Mouse (Mus musculus) ES-E14 (cell line): ENCODE results near the gene 9130213A22Rik. TPM values are rescaled to one million over a fixed set of nuclear protein-coding genes. Genes with fewer than 3 reads are reported as not detected.
A peak's percentile ranks its signal among the peaks of the same experiment; 100 is the strongest.

ENCODE experiments used
- DNase-seq: peaks from one replicate; pipeline ENCODE4 v3.0.0-alpha.2; 2013; ENCODE audit warnings: low read depth, low spot score
- H3K27ac ChIP-seq: 2 replicates; pipeline ENCODE4 v1.5.1; 2012; ENCODE audit warnings: low read depth, mild to moderate bottlenecking, low read length, moderate library complexity, mixed read lengths; ENCODE audit not compliant: poor library complexity, insufficient read depth, severe bottlenecking
- H3K36me3 ChIP-seq: 2 replicates; pipeline ENCODE4 v1.6.1; 2012; ENCODE audit warnings: mild to moderate bottlenecking, low read length, moderate library complexity, mixed read lengths; ENCODE audit not compliant: control insufficient read depth, poor library complexity, insufficient read depth, severe bottlenecking
- H3K4me1 ChIP-seq, 2 experiments: fragments of 150-350 bp in 1 of 2; sonication (generic) in 1 of 2; 2 replicates each; pipeline ENCODE4 v1.6.1; 2012; ENCODE audit warnings: low read length in 2 of 2, mild to moderate bottlenecking in 1 of 2, mixed read lengths in 1 of 2; ENCODE audit not compliant: control insufficient read depth in 2 of 2, insufficient read depth in 2 of 2, poor library complexity in 1 of 2
- H3K4me3 ChIP-seq, 2 experiments: fragments of 150-350 bp in 1 of 2; sonication (generic) in 1 of 2; 2 replicates each; pipeline ENCODE4 v1.5.1; 2012; ENCODE audit warnings: low read length in 2 of 2, low read depth in 1 of 2, mild to moderate bottlenecking in 1 of 2, mixed read lengths in 1 of 2; ENCODE audit not compliant: insufficient read depth in 1 of 2, poor library complexity in 1 of 2, severe bottlenecking in 1 of 2
- H3K9ac ChIP-seq: 2 replicates; pipeline ENCODE4 v1.6.1; 2012; ENCODE audit warnings: low read depth, mild to moderate bottlenecking, low read length, mixed read lengths; ENCODE audit not compliant: poor library complexity, insufficient read depth, severe bottlenecking
- H3K9me3 ChIP-seq: fragments of 150-350 bp; sonication (generic); 2 replicates; pipeline ENCODE4 v1.6.1; 2012; ENCODE audit warnings: low read depth, mild to moderate bottlenecking, low read length; ENCODE audit not compliant: control insufficient read depth, insufficient read depth
- CHD2 ChIP-seq: IDR thresholded peaks from 2 replicates; pipeline ENCODE4 v1.6.1; 2014; ENCODE audit warnings: mild to moderate bottlenecking, low read depth, low read length, inconsistent platforms
- HCFC1 ChIP-seq: IDR thresholded peaks from 2 replicates; pipeline ENCODE4 v1.6.1; 2012; ENCODE audit warnings: low read length, inconsistent platforms, borderline replicate concordance; ENCODE audit not compliant: insufficient read depth
- MAFK ChIP-seq: IDR thresholded peaks from 2 replicates; pipeline ENCODE4 v1.6.1; 2014; ENCODE audit warnings: mild to moderate bottlenecking, low read depth, low read length, inconsistent platforms; ENCODE audit not compliant: insufficient read depth
- ZC3H11A ChIP-seq: IDR thresholded peaks from 2 replicates; pipeline ENCODE4 v1.6.1; 2012; ENCODE audit warnings: low read depth, mild to moderate bottlenecking, inconsistent platforms, low read length, borderline replicate concordance
- ZNF384 ChIP-seq: IDR thresholded peaks from 2 replicates; pipeline ENCODE4 v1.6.1; 2012; ENCODE audit warnings: low read depth, low read length, inconsistent platforms
- in situ Hi-C, 2 experiments: fragments of 600-800 bp; cut with MboI; formaldehyde crosslinking; loops; one replicate each; pipeline ENCODE4 v1.15.1; 2025; ENCODE audit warnings: low sequenced_read_pairs in 2 of 2, inconsistent platforms in 1 of 2; ENCODE audit not compliant: unreplicated experiment in 2 of 2
- total RNA-seq: library from RNA; depleted of rRNA; stranded (reverse); fragments of 300-350 nt; gene quantifications from 2 replicates; pipeline ENCODE4 v1.2.3, GENCODE M21; 2012

The 9130213A22Rik gene
- total RNA-seq, 1 experiment, result not detected

DNA sequence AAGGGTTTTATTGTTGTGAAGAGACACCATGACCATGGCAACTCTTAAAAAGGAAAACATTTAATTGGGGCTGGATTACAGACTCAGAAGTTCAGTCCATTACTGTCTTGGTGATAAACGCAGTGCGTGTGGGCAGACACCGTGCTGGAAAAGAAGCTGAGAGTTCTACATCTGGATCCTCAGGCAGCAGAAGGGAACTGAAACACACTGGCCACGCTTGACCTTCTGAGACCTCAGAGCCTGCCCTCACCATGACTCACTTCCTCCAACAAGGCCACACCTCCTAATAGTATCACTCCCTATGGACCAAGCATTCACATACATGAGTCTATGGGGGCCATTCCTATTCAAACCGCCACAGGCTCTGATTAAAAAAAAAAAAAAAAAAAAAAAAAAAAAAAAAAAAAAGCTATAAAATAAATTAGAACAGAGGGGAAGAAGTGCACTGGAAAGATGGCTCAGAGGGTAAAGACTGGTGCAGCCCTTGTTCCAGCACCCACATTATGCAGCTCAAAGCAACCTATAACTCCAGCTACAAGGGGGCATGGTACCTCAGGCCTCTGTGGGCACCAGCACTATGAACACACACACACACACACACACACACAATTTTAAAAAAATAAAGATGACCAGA lies 43.5 kb downstream of the 9130213A22Rik start:
- Histone ChIP-seq H3K27ac (no peak overlapping the region), H3K9me3 (no peaks in the 10 kb centered on the region), H3K4me1 (peaks cover 0 to 12% of the 10 kb centered on the region in 2 experiments; a peak in 2 of 4 replicates), H3K4me3 (0 out of 4 replicates have a peak overlapping the region, but pooled peaks of 1 of the 2 experiments have one; percentile 28), H3K9ac (no peak overlapping the region), H3K36me3 (no peaks in the 10 kb centered on the region)
- TF ChIP-seq CHD2 (no peak), MAFK (no peak), ZNF384 (no peak), ZC3H11A (no peak), HCFC1 (no peak)
- no peak for DNase-seq
- in situ Hi-C loops, result no loop called here

DNA sequence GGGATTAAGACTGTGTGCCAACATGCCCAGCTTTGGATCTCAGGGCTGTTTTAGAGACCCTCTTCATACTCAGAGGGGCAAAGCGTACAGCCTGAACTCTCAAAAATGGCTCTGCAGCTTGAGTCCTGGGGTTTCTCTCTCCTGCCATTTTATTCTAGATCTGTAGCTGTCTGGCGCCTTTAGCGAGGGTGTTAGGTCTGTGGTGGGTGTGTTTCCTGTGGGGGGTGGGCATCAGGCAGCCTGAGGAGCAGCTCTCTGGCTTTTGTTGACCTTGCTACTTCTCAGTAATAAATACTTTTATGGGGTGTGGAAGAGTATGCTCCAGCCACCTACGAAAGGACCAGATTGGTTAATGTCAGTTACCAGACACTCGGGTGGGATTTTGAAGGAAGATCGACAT lies 44.3 kb downstream of the 9130213A22Rik start:
- TF ChIP-seq HCFC1, result no peak
- no peak for TF ChIP-seq ZNF384
- TF ChIP-seq CHD2, result no peak
- no peak for TF ChIP-seq MAFK
- TF ChIP-seq ZC3H11A, result no peak
- Histone ChIP-seq H3K9ac (no peak overlapping the region), H3K4me3 (no peak overlapping the region), H3K4me1 (peaks cover 0 to 12% of the 10 kb centered on the region in 2 experiments; a peak in 2 of 4 replicates), H3K9me3 (no peaks in the 10 kb centered on the region), H3K27ac (no peak overlapping the region), H3K36me3 (no peaks in the 10 kb centered on the region)
- no peak for DNase-seq
- in situ Hi-C loops, result no loop called here

DNA sequence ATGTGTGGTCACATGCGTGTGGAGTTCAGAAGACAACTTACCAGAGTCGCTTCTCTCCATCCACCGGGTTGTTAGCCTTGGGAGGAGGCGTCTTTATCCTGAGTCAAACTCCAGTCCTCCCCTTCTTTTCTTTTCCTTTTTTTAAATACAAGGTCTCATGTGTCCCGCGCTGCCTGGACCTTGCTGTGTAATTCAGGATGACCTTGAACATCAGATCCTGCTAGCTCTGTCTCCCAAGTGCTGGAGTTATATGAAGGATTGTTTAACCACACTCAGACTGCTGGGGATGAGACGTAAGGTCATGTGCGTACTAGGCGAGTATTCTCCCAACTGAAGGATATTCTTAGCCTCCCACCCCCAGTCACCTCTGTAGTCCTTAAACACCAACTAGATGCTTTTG lies 45.1 kb downstream of the 9130213A22Rik start:
- H3K9ac ChIP-seq, result no peak overlapping the region
- no peak for DNase-seq
- in situ Hi-C loops, result no loop called here
- H3K27ac ChIP-seq, result no peak overlapping the region
- no peak overlapping the region for H3K4me3 ChIP-seq
- peaks cover 0 to 14% of the 10 kb centered on the region in 2 experiments; a peak in 2 of 4 replicates for H3K4me1 ChIP-seq
- no peak for TF ChIP-seq ZC3H11A
- TF ChIP-seq ZNF384, result no peak
- TF ChIP-seq CHD2, result no peak
- no peak for TF ChIP-seq HCFC1
- no peak for TF ChIP-seq MAFK
- H3K36me3 ChIP-seq, result no peaks in the 10 kb centered on the region
- H3K9me3 ChIP-seq, result no peaks in the 10 kb centered on the region

DNA sequence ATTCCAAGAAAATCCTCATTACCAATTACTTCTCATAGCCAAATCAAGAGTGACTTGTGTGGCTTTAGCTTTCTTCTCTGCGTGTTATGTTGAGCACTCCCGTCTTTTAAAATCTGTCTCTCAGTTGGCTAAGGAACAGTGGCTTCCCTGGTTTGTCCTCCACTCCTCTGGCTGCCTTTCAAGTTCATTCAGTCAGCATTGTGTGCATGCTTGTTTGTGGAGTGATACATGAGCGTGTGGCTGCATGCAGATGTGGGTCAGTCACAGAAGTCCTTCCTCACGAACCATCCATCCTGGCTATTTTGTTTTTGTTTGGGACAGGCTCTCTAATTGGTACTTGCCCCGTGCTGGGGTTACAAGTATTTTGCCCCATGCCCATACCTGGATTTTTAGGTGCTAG lies 45.8 kb downstream of the 9130213A22Rik start:
- in situ Hi-C loops, result no loop called here

More for the DNA sequence above, 45.8 kb downstream of the 9130213A22Rik start:
- H3K27ac ChIP-seq, result no peak overlapping the region
- peaks cover 0 to 15% of the 10 kb centered on the region in 2 experiments; a peak in 2 of 4 replicates for H3K4me1 ChIP-seq
- H3K9me3 ChIP-seq, result no peaks in the 10 kb centered on the region
- no peak for TF ChIP-seq ZNF384
- TF ChIP-seq ZC3H11A, result no peak
- TF ChIP-seq HCFC1, result no peak
- no peak for TF ChIP-seq MAFK
- TF ChIP-seq CHD2, result no peak
- no peaks in the 10 kb centered on the region for H3K36me3 ChIP-seq
- no peak for DNase-seq
- H3K9ac ChIP-seq, result no peak overlapping the region
- no peak overlapping the region for H3K4me3 ChIP-seq
